Mouse (Mus musculus) midbrain, embryonic 12.5 days (tissue): ENCODE data around the gene Cmas. TPM values are rescaled to one million over a fixed set of nuclear protein-coding genes. Genes with fewer than 3 reads are reported as not detected.

Source experiments
- ATAC-seq: fragments of 200-750 bp; cut with Nextera tagmentation; 2 replicates; pipeline ENCODE4 v1.8.0; 2017; ENCODE audit warnings: low read depth, moderate TSS enrichment, moderate library complexity; ENCODE audit not compliant: low FRiP score
- H3K27ac ChIP-seq: fragments of 300-500 bp; sonication (generic); replicated peaks from 2 replicates; pipeline ENCODE4 v1.5.1; 2016; ENCODE audit warnings: mild to moderate bottlenecking
- H3K27me3 ChIP-seq: fragments of 300-500 bp; sonication (generic); 2 replicates; pipeline ENCODE4 v1.6.1; 2016; ENCODE audit warnings: mild to moderate bottlenecking
- H3K36me3 ChIP-seq: fragments of 300-500 bp; sonication (generic); 2 replicates; pipeline ENCODE4 v1.6.1; 2016
- H3K4me1 ChIP-seq: fragments of 300-500 bp; sonication (generic); 2 replicates; pipeline ENCODE4 v1.6.1; 2016
- H3K4me2 ChIP-seq: fragments of 300-500 bp; sonication (generic); replicated peaks from 2 replicates; pipeline ENCODE4 v1.6.1; 2016; ENCODE audit warnings: mild to moderate bottlenecking, moderate library complexity
- H3K4me3 ChIP-seq: fragments of 300-500 bp; sonication (generic); 2 replicates; pipeline ENCODE4 v1.5.1; 2016; ENCODE audit warnings: mild to moderate bottlenecking
- H3K9ac ChIP-seq: fragments of 300-500 bp; sonication (generic); replicated peaks from 2 replicates; pipeline ENCODE4 v1.6.1; 2016; ENCODE audit warnings: mild to moderate bottlenecking, moderate library complexity
- H3K9me3 ChIP-seq: fragments of 300-500 bp; sonication (generic); 2 replicates; pipeline ENCODE4 v1.6.1; 2016; ENCODE audit warnings: mild to moderate bottlenecking
- WGBS: fragments of 180-500 bp; shearing (Covaris S2); methylation state at CpG from one replicate; pipeline ENCODE4 v1.1.7; 2016; 5-methylcytosine and 5-hydroxymethylcytosine counted together
- polyA plus RNA-seq: library from polyadenylated mRNA; unstranded; fragments of >200 nt; fragmentation: Nextera tagmentation; extraction: Ambion mirVana; gene quantifications from 2 replicates; pipeline ENCODE4 v1.2.1, GENCODE M21; 2016

Gene Cmas
- polyA plus RNA-seq, 1 experiment from 2014 or later, result 138 TPM

GRCm38 (mm10) chr6:142814011-142814410, 57.5 kb downstream of the Cmas start:
- Histone ChIP-seq H3K4me3 (no peak overlapping the region), H3K9ac (no peak overlapping the region), H3K4me2 (peak overlapping the region; percentile 53), H3K9me3 (no peaks in the 10 kb centered on the region), H3K27ac (no peak overlapping the region), H3K36me3 (no peaks in the 10 kb centered on the region), H3K27me3 (0 out of 2 replicates have a peak, but pooled peaks cover 3% of the 10 kb centered on the region), H3K4me1 (peaks cover 7% of the 10 kb centered on the region)
- no peak for ATAC-seq
- 57% methylated on average over 10 of the region's 10 CpGs for WGBS

- Histone ChIP-seq H3K9me3 (no peaks in the 10 kb centered on the region), H3K9ac (peak overlapping the region; percentile 52), H3K27me3 (0 out of 2 replicates have a peak, but pooled peaks cover 3% of the 10 kb centered on the region), H3K36me3 (no peaks in the 10 kb centered on the region), H3K27ac (no peak overlapping the region), H3K4me2 (peak overlapping the region; percentile 53), H3K4me3 (peak overlapping the region; percentile 36), H3K4me1 (peaks cover 7% of the 10 kb centered on the region)
- peak; percentile 44 for ATAC-seq
- 5% methylated on average over 15 of the region's 15 CpGs for WGBS
These were observed 58.0 kb downstream of the Cmas start for GRCm38 (mm10) chr6:142814495-142814921.

- Histone ChIP-seq H3K4me2 (no peak overlapping the region), H3K27ac (no peak overlapping the region), H3K27me3 (0 out of 2 replicates have a peak, but pooled peaks cover 3% of the 10 kb centered on the region), H3K4me3 (no peak overlapping the region), H3K9ac (no peak overlapping the region), H3K4me1 (peaks cover 7% of the 10 kb centered on the region), H3K9me3 (no peaks in the 10 kb centered on the region), H3K36me3 (no peaks in the 10 kb centered on the region)
- no peak for ATAC-seq
- 78% methylated on average over 3 of the region's 3 CpGs for WGBS
These were observed 59.0 kb downstream of the Cmas start for GRCm38 (mm10) chr6:142815513-142815912.

DNA sequence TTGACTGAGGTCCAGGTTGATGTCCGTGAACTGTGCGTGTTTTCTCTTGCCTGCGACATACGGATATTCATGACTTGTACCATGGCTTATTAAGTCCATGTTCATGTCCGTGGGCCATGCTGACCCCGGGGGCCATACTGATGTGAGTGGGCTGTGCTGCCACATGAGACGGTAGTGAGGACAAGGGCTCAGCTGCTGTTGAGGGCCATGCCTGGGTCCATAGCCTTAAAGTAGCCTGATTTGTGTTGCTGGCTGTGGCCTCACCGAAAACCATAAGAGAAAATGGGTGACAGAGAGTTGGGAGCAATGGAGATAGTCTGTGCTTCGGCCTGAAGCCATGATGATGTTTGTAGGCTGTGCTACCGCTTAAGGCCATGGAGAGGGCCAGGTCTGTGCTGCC, 61.8 kb downstream of the Cmas start:
- Histone ChIP-seq H3K4me3 (no peak overlapping the region), H3K9me3 (no peaks in the 10 kb centered on the region), H3K27me3 (no peaks in the 10 kb centered on the region), H3K9ac (no peak overlapping the region), H3K36me3 (no peaks in the 10 kb centered on the region), H3K4me2 (no peak overlapping the region), H3K27ac (no peak overlapping the region), H3K4me1 (peaks cover 7% of the 10 kb centered on the region)
- 97% methylated on average over 10 of the region's 10 CpGs for WGBS
- ATAC-seq, result no peak

- Histone ChIP-seq H3K36me3 (no peaks in the 10 kb centered on the region), H3K9me3 (no peaks in the 10 kb centered on the region), H3K27ac (no peak overlapping the region), H3K4me2 (no peak overlapping the region), H3K4me1 (no peaks in the 10 kb centered on the region), H3K4me3 (no peak overlapping the region), H3K9ac (no peak overlapping the region), H3K27me3 (no peaks in the 10 kb centered on the region)
- ATAC-seq, result no peak
- WGBS, result 85% methylated on average over 5 of the region's 5 CpGs
These were observed 66.7 kb downstream of the Cmas start for GRCm38 (mm10) chr6:142823008-142823787.

Other genes with a start within 250 kb of the Cmas start
- 388 and 389 TPM in 2 replicates for gene Ldhb, start 248.7 kb upstream of the Cmas start, polyA plus RNA-seq
- gene Kcnj8, start 185.1 kb upstream of the Cmas start, polyA plus RNA-seq, result 6.3 and 7.2 TPM in 2 replicates
- gene Abcc9, start 54.4 kb upstream of the Cmas start, polyA plus RNA-seq, result 2.8 and 3.1 TPM in 2 replicates
- gene Sult6b2, start 47.8 kb downstream of the Cmas start, polyA plus RNA-seq, result not detected in 2 replicates
- 7.9 and 9.3 TPM in 2 replicates for gene St8sia1, start 207.8 kb downstream of the Cmas start, polyA plus RNA-seq